Mouse (Mus musculus): ENCODE measurements around the gene Fgf8. TPM values are rescaled to one million over a fixed set of nuclear protein-coding genes. Genes with fewer than 3 reads are reported as not detected.
A peak's percentile ranks its signal among the peaks of the same experiment; 100 is the strongest.

The Fgf8 gene
- polyA plus RNA-seq, 1 experiment from 2014 or later: 0.23 TPM

- H3K27ac ChIP-seq (ENCODE audit: low read depth, low read length): no peak overlapping the region
- 3% methylated on average over 32 of the region's 32 CpGs for WGBS
- DNase-seq (ENCODE audit: low spot score): no peak
- H3K9me3 ChIP-seq (ENCODE audit: control insufficient read depth, low read length): no peaks in the 10 kb centered on the region
- H3K4me1 ChIP-seq (ENCODE audit: control insufficient read depth, insufficient read depth, low read length): peaks cover 23% of the 10 kb centered on the region
- ATAC-seq (ENCODE audit: insufficient read depth, low FRiP score, low TSS enrichment): no peak
- peaks cover 68% of the 10 kb centered on the region for H3K27me3 ChIP-seq (ENCODE audit: control insufficient read depth, insufficient read depth, low read length)
- H3K4me2 ChIP-seq (ENCODE audit: low read depth): no peak overlapping the region
- H3K4me3 ChIP-seq (ENCODE audit: low read depth, low read length): no peak overlapping the region
- H3K9ac ChIP-seq (ENCODE audit: low read length): no peak overlapping the region
- H3K36me3 ChIP-seq (ENCODE audit: control insufficient read depth, insufficient read depth, low read length): no peaks in the 10 kb centered on the region
Observed at GRCm38 (mm10) chr19:45745344-45746152, 2.8 kb upstream of the Fgf8 start.

- no peak for ATAC-seq (ENCODE audit: insufficient read depth, low FRiP score, low TSS enrichment)
Observed at GRCm38 (mm10) chr19:45743619-45744018, 904 bp upstream of the Fgf8 start.

GRCm38 (mm10) chr19:45742984-45743575 is 365 bp upstream of the Fgf8 start:
- Histone ChIP-seq H3K9me3 (ENCODE audit: control insufficient read depth, low read length) (no peaks in the 10 kb centered on the region), H3K9ac (ENCODE audit: low read length) (no peak overlapping the region), H3K4me1 (ENCODE audit: control insufficient read depth, insufficient read depth, low read length) (peaks cover 16% of the 10 kb centered on the region), H3K27me3 (ENCODE audit: control insufficient read depth, insufficient read depth, low read length) (peaks cover 92% of the 10 kb centered on the region), H3K27ac (ENCODE audit: low read depth, low read length) (no peak overlapping the region), H3K36me3 (ENCODE audit: control insufficient read depth, insufficient read depth, low read length) (no peaks in the 10 kb centered on the region), H3K4me3 (ENCODE audit: low read depth, low read length) (peak overlapping the region; percentile 35), H3K4me2 (ENCODE audit: low read depth) (peak overlapping the region; percentile 61)
- 2% methylated on average over 20 of the region's 44 CpGs for WGBS
- ATAC-seq (ENCODE audit: insufficient read depth, low FRiP score, low TSS enrichment): no peak
- DNase-seq (ENCODE audit: low spot score): no peak

More at GRCm38 (mm10) chr19:45743619-45744018, 904 bp upstream of the Fgf8 start:
- H3K36me3 ChIP-seq (ENCODE audit: control insufficient read depth, insufficient read depth, low read length): no peaks in the 10 kb centered on the region
- no peak overlapping the region for H3K4me2 ChIP-seq (ENCODE audit: low read depth)
- no peak overlapping the region for H3K9ac ChIP-seq (ENCODE audit: low read length)
- no peak for DNase-seq (ENCODE audit: low spot score)
- H3K27me3 ChIP-seq (ENCODE audit: control insufficient read depth, insufficient read depth, low read length): peaks cover 86% of the 10 kb centered on the region
- H3K27ac ChIP-seq (ENCODE audit: low read depth, low read length): no peak overlapping the region
- H3K4me1 ChIP-seq (ENCODE audit: control insufficient read depth, insufficient read depth, low read length): peaks cover 20% of the 10 kb centered on the region
- 21% methylated on average over 7 of the region's 7 CpGs for WGBS
- no peak overlapping the region for H3K4me3 ChIP-seq (ENCODE audit: low read depth, low read length)
- H3K9me3 ChIP-seq (ENCODE audit: control insufficient read depth, low read length): no peaks in the 10 kb centered on the region

GRCm38 (mm10) chr19:45741431-45742217 is 1.1 kb downstream of the Fgf8 start:
- H3K4me1 ChIP-seq (ENCODE audit: control insufficient read depth, insufficient read depth, low read length): peaks cover 27% of the 10 kb centered on the region
- no peak overlapping the region for H3K9ac ChIP-seq (ENCODE audit: low read length)
- no peak for ATAC-seq (ENCODE audit: insufficient read depth, low FRiP score, low TSS enrichment)
- H3K36me3 ChIP-seq (ENCODE audit: control insufficient read depth, insufficient read depth, low read length): no peaks in the 10 kb centered on the region
- 0 out of 2 replicates have a peak overlapping the region, but pooled peaks have one; percentile 61 for H3K4me2 ChIP-seq (ENCODE audit: low read depth)
- H3K4me3 ChIP-seq (ENCODE audit: low read depth, low read length): peak overlapping the region; percentile 35; the same call in 1 of the 2 replicates
- H3K27me3 ChIP-seq (ENCODE audit: control insufficient read depth, insufficient read depth, low read length): peaks cover 99% of the 10 kb centered on the region
- H3K9me3 ChIP-seq (ENCODE audit: control insufficient read depth, low read length): no peaks in the 10 kb centered on the region
- DNase-seq (ENCODE audit: low spot score): no peak
- H3K27ac ChIP-seq (ENCODE audit: low read depth, low read length): no peak overlapping the region
- WGBS: under 1% methylated on average over 45 of the region's 45 CpGs

GRCm38 (mm10) chr19:45740817-45741216 is 1.9 kb downstream of the Fgf8 start:
- no peak overlapping the region for H3K4me2 ChIP-seq (ENCODE audit: low read depth)
- H3K27ac ChIP-seq (ENCODE audit: low read depth, low read length): no peak overlapping the region
- H3K36me3 ChIP-seq (ENCODE audit: control insufficient read depth, insufficient read depth, low read length): no peaks in the 10 kb centered on the region
- H3K4me1 ChIP-seq (ENCODE audit: control insufficient read depth, insufficient read depth, low read length): peaks cover 27% of the 10 kb centered on the region
- H3K9ac ChIP-seq (ENCODE audit: low read length): no peak overlapping the region
- DNase-seq (ENCODE audit: low spot score) (no peak), ATAC-seq (ENCODE audit: insufficient read depth, low FRiP score, low TSS enrichment) (no peak)
- H3K9me3 ChIP-seq (ENCODE audit: control insufficient read depth, low read length): no peaks in the 10 kb centered on the region
- H3K27me3 ChIP-seq (ENCODE audit: control insufficient read depth, insufficient read depth, low read length): peaks cover 99% of the 10 kb centered on the region
- 3% methylated on average over 7 of the region's 7 CpGs for WGBS
- H3K4me3 ChIP-seq (ENCODE audit: low read depth, low read length): no peak overlapping the region

GRCm38 (mm10) chr19:45740233-45740632 is 2.5 kb downstream of the Fgf8 start:
- no peak for ATAC-seq (ENCODE audit: insufficient read depth, low FRiP score, low TSS enrichment)
- Histone ChIP-seq H3K36me3 (ENCODE audit: control insufficient read depth, insufficient read depth, low read length) (no peaks in the 10 kb centered on the region), H3K4me3 (ENCODE audit: low read depth, low read length) (no peak overlapping the region), H3K9me3 (ENCODE audit: control insufficient read depth, low read length) (no peaks in the 10 kb centered on the region), H3K4me1 (ENCODE audit: control insufficient read depth, insufficient read depth, low read length) (peaks cover 27% of the 10 kb centered on the region), H3K9ac (ENCODE audit: low read length) (no peak overlapping the region), H3K27ac (ENCODE audit: low read depth, low read length) (no peak overlapping the region), H3K27me3 (ENCODE audit: control insufficient read depth, insufficient read depth, low read length) (peaks cover 99% of the 10 kb centered on the region), H3K4me2 (ENCODE audit: low read depth) (no peak overlapping the region)
- DNase-seq (ENCODE audit: low spot score): no peak
- WGBS: 5% methylated on average over 13 of the region's 13 CpGs

GRCm38 (mm10) chr19:45738521-45738920 is 4.2 kb downstream of the Fgf8 start:
- peaks cover 27% of the 10 kb centered on the region for H3K4me1 ChIP-seq (ENCODE audit: control insufficient read depth, insufficient read depth, low read length)
- no peak overlapping the region for H3K27ac ChIP-seq (ENCODE audit: low read depth, low read length)
- no peak for DNase-seq (ENCODE audit: low spot score)
- H3K27me3 ChIP-seq (ENCODE audit: control insufficient read depth, insufficient read depth, low read length): peaks cover 99% of the 10 kb centered on the region
- no peaks in the 10 kb centered on the region for H3K36me3 ChIP-seq (ENCODE audit: control insufficient read depth, insufficient read depth, low read length)
- H3K4me2 ChIP-seq (ENCODE audit: low read depth): no peak overlapping the region
- ATAC-seq (ENCODE audit: insufficient read depth, low FRiP score, low TSS enrichment): no peak
- H3K9ac ChIP-seq (ENCODE audit: low read length): no peak overlapping the region
- 58% methylated on average over 5 of the region's 5 CpGs for WGBS
- H3K9me3 ChIP-seq (ENCODE audit: control insufficient read depth, low read length): no peaks in the 10 kb centered on the region
- H3K4me3 ChIP-seq (ENCODE audit: low read depth, low read length): no peak overlapping the region

- no peak overlapping the region for H3K4me3 ChIP-seq (ENCODE audit: low read depth, low read length)
- no peaks in the 10 kb centered on the region for H3K36me3 ChIP-seq (ENCODE audit: control insufficient read depth, insufficient read depth, low read length)
- peaks cover 25% of the 10 kb centered on the region for H3K4me1 ChIP-seq (ENCODE audit: control insufficient read depth, insufficient read depth, low read length)
- no peak overlapping the region for H3K9ac ChIP-seq (ENCODE audit: low read length)
- peak; percentile 11 for DNase-seq (ENCODE audit: low spot score)
- ATAC-seq (ENCODE audit: insufficient read depth, low FRiP score, low TSS enrichment): no peak
- H3K27ac ChIP-seq (ENCODE audit: low read depth, low read length): no peak overlapping the region
- peaks cover 99% of the 10 kb centered on the region for H3K27me3 ChIP-seq (ENCODE audit: control insufficient read depth, insufficient read depth, low read length)
- H3K9me3 ChIP-seq (ENCODE audit: control insufficient read depth, low read length): no peaks in the 10 kb centered on the region
- WGBS: 68% methylated on average over 10 of the region's 10 CpGs
- H3K4me2 ChIP-seq (ENCODE audit: low read depth): no peak overlapping the region
Observed at GRCm38 (mm10) chr19:45737846-45738484, 4.8 kb downstream of the Fgf8 start.

Data from neural tube, embryonic 11.5 days (tissue).